Mouse (Mus musculus) lung, adult 2 months (tissue): Measurements from ENCODE around the gene Kcne1.

ENCODE experiments used
- CTCF ChIP-seq: fragments of 200-500 bp; IDR thresholded peaks from 2 replicates; pipeline ENCODE4 v1.5.1; 2011; ENCODE audit warnings: mild to moderate bottlenecking, low read length, control low read depth; ENCODE audit not compliant: insufficient read depth
- POLR2A ChIP-seq: fragments of 200-500 bp; IDR thresholded peaks from 2 replicates; pipeline ENCODE4 v1.6.1; 2011; ENCODE audit warnings: low read depth, mild to moderate bottlenecking, control low read depth, low read length, borderline replicate concordance; ENCODE audit errors: extremely low read depth

DNA sequence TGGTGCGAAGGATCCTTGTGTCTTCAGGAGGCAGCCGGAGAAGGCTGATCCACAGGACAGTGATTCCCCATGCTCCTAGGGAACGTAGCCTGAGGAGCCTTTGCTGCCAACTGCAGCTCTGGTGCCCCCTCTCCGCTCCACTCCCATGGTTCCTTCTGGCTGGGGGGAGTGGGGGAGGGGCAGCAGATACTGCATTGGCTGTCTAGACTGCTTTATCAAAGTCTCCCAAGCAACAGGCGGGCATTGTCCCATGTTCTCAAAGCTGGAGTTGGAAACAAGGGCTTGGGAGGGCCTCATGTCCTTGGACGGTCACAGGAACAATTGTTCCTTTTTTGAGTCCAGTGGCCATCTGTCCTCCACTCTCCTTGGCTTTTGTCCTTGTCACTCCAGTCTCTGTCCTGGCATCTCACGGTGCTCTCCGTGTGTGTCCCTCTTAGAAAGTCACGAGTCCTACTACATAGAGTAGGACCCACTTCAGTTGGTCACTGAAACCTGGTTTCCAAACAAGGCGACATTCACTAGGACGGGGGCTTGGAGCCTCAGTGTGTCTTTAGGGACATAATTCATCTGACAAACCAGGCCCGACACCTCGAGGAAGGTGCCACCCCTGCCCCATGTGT is 12.9 kb downstream of the Kcne1 start:
- TF ChIP-seq POLR2A: no peak
- TF ChIP-seq CTCF: no peak
